25 mouse cellular contexts compared by ENCODE assay signal in genomic region chr1:135963177-135963576, GRCm38 (mm10). TPM values are rescaled to one million over a fixed set of nuclear protein-coding genes. Genes with fewer than 3 reads are reported as not detected.
"Had no signal": no experiment of that assay in that cellular context is flagged by ENCODE, and none has a peak within 500 bp of the region (broad histone marks: within the 10 kb centered on the region; RNA-seq: fewer than 3 reads in every experiment).

No protein-coding gene starts in this region.

- DNase-seq: kidney, adult 18-20 months; kidney, adult 9 months; kidney, postnatal 10 days; kidney, postnatal 36 days; layer of hippocampus, postnatal 36 days; left cerebral cortex, postnatal 4 days; liver, postnatal 0 days; lung, embryonic 14.5 days; right cerebral cortex, adult 18-20 months; right cerebral cortex, postnatal 14 days; right cerebral cortex, postnatal 4 days; thymus, adult 18-20 months had no signal

- ATAC-seq: intestine, embryonic 16.5 days; liver, postnatal 0 days; lung, postnatal 0 days; midbrain, embryonic 15.5 days had no signal

- H3K27me3 ChIP-seq: limb, embryonic 15.5 days; midbrain, embryonic 15.5 days; neural tube, embryonic 12.5 days; neural tube, embryonic 15.5 days had no signal

- H3K4me1 ChIP-seq: limb, embryonic 12.5 days; limb, embryonic 15.5 days; midbrain, embryonic 10.5 days; midbrain, embryonic 15.5 days; neural tube, embryonic 12.5 days; neural tube, embryonic 15.5 days had no signal

- H3K4me3 ChIP-seq: left cerebral cortex, adult 2 months; limb, embryonic 12.5 days; limb, embryonic 15.5 days; megakaryocyte, embryonic 14.5 days; midbrain, embryonic 10.5 days; midbrain, embryonic 15.5 days; neural tube, embryonic 12.5 days; neural tube, embryonic 15.5 days had no signal

- H3K4me2 ChIP-seq: limb, embryonic 12.5 days; limb, embryonic 15.5 days; liver, embryonic 11.5 days; lung, embryonic 14.5 days; midbrain, embryonic 15.5 days; neural tube, embryonic 12.5 days; neural tube, embryonic 15.5 days had no signal

- H3K36me3 ChIP-seq: limb, embryonic 12.5 days; limb, embryonic 15.5 days; midbrain, embryonic 10.5 days; midbrain, embryonic 15.5 days; neural tube, embryonic 12.5 days; neural tube, embryonic 15.5 days had no signal

- H3K27ac ChIP-seq: left cerebral cortex, adult 2 months; limb, embryonic 12.5 days; limb, embryonic 15.5 days; liver, embryonic 14.5 days; midbrain, embryonic 10.5 days; midbrain, embryonic 15.5 days; neural tube, embryonic 12.5 days; neural tube, embryonic 15.5 days; stomach, postnatal 0 days had no signal

- H3K9ac ChIP-seq: limb, embryonic 12.5 days; limb, embryonic 15.5 days; liver, embryonic 14.5 days; liver, postnatal 0 days; lung, embryonic 14.5 days; midbrain, embryonic 15.5 days; neural tube, embryonic 15.5 days had no signal

- H3K9me3 ChIP-seq: limb, embryonic 12.5 days; limb, embryonic 15.5 days; megakaryocyte, embryonic 14.5 days; midbrain, embryonic 10.5 days; midbrain, embryonic 15.5 days; neural tube, embryonic 12.5 days; neural tube, embryonic 15.5 days had no signal

RNA-seq across cellular contexts. Expression of gene Igfn1, which starts 43.0 kb away (rescaled TPM):
- polyA plus RNA-seq: liver, embryonic 11.5 days; liver, embryonic 14.5 days; liver, postnatal 0 days; lung, embryonic 14.5 days; lung, postnatal 0 days; midbrain, embryonic 10.5 days; midbrain, embryonic 15.5 days; neural tube, embryonic 12.5 days; neural tube, embryonic 15.5 days had no signal

RNA-seq across cellular contexts. Expression of gene Pkp1, which starts 44.2 kb away (rescaled TPM):
- polyA plus RNA-seq: midbrain, embryonic 10.5 days had no signal
